Mouse (Mus musculus) retina, postnatal 7 days (tissue): Measurements from ENCODE around the gene Gm20388.

Source experiments
- DNase-seq: peaks from one replicate; pipeline ENCODE4 v3.0.0-alpha.2; 2012; ENCODE audit warnings: low read depth, low spot score

Gm20388 gene

DNA sequence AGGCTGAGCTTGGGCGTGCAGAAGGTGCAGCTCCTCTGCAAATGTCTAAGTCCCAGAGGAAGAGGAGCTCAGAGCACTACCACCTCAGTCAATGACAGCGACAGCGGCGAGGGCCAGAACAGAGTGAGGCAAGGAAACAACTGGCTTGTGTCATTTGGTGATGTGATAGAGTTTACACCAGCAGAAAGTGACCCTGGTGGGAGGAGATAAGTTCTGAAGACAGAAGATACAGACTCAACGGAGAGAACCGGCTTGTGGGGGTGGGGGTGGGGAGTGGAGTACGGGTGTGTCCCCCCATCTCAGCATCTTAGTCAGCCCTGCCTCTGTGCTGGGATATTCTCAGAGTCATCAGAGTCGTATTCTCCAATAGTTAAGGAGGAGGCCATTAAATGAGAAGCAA, 4166.7 kb downstream of the Gm20388 start:
- DNase-seq: no peak

DNA sequence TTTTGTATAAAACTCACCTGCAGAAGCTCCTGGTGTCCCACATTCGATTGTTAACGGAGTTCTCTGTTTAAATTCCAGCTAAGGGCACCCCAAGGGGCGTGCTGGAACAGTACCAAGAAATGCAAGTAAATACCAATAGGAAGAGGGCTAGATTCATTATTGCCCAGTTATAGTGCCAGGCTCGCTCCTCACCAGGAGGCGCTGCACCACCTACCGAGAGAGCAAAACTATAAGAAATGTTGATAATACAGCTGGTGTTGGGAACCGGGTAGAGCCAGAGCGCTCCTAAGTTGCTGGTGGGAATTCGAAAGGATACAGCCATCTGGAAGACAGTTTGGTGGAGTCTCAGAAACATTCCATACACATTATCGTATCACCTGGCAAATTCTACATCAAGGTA, 4167.4 kb downstream of the Gm20388 start:
- DNase-seq: no peak

DNA sequence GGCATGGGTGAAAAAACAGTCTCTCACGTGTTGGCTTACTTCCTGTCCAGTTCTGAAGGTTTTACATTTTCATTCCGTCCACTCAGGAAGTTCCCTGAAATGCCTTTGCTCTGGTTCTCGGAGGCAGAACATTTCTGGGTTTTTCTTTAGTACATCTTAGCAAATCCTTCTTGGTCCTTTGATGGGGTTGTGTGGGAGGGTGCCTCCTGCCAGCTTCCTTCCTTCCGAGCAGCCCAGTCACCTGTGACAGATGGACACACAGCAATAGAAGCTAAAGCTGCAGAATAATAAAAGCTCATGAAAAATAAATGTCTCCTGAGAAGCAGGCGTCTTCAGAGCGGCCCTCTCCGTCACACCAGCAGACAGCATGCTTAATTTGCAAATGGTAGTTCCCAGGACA, 4168.3 kb downstream of the Gm20388 start:
- no peak for DNase-seq

DNA sequence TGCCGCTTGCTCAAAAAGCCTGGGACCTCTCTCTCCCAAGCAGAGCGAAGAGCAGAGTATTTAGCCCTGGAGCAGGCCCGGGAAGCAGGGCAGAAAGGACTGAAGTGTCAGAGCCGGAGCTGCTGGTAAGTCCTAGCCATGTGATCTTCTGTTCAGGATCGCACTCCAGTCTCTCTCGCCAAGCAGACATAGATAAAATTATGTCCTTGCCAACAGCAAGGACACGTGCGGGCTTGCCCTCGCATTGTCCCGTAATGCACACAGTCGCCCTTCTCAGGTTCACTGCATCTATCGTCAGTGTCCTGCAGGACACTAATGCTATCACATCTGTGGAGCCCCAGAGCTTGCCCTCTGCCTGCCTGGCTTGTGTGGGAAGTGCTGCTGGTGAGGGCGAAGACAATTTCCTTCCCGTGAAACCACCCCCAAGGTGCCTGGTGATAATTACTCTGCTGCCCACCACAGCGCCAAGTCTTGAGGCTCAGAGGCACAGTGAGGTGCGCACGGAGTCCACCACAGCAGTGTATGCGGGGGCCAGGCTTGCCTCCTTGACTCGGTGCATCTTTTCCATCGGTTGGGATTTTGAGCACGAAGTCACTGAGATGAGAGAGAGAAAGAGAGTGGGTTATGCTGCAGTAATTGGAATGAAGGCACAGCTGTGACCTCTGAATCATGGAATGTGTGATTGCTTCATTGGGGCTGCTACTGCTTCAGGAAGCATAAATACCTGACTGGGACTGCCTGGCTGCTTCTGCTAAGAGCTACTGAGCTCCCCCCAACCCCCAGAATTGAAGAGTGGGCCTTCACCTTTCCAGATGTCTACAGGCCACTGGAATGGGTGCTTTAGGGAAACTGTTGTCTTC, 4170.1 kb downstream of the Gm20388 start:
- DNase-seq: no peak

DNA sequence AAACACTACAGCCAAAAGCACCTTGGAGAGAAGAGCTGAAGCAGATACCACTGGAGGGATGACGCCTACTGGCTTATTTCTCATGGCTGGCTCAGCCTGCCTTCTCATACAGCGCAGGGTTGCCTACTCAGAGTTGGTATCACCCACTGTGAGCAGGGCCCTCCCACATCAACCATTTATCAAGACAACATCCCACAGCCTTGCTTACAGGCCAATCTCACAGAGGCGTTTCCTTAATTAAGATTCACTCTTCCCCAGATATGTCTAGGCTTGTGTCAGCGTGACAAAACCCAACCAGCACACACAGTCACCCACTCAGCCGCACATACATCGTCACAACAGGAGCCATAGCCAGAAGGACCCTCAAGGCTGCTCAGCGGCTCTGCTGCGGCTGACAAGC, 4172.0 kb downstream of the Gm20388 start:
- no peak for DNase-seq

DNA sequence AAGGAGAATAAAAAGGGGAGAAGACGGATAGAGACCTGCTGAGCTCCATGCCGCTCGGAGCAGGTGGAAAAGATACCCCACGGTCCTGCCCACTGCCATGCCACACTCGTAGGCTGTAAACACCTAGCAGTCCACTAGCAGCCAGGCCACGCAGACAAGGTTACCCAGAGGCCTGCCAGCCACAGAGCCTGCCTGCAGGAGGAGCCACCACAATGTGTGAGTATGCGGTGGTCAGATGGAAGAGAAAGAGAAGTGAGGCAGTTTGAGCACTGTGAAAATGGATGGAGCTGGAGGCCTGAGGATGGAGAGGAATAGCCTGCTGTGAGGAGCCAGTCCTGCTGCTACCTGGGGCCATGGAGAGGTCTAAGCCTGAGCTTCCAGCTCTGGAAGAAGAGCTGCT, 4173.0 kb downstream of the Gm20388 start:
- no peak for DNase-seq

DNA sequence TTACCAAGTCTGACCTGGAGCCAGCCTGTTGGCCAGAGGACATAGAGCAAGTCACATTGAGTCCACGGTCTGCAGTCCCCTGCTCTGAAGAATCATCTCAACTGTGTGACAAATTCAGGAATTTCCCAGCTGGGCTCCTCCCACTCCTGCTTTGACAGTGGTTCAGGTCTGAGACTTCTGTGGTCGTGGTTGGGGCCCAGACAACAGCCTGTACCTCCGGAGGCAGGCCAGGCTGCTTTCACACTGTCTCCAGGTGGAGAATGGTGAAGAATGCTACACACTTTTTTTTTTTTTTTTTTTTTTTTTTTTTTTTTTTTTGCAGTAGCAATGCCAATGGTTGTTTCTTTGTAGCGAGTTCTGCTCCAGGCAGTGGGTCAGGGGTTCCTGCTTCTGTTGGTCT, 4175.0 kb downstream of the Gm20388 start:
- DNase-seq: no peak

DNA sequence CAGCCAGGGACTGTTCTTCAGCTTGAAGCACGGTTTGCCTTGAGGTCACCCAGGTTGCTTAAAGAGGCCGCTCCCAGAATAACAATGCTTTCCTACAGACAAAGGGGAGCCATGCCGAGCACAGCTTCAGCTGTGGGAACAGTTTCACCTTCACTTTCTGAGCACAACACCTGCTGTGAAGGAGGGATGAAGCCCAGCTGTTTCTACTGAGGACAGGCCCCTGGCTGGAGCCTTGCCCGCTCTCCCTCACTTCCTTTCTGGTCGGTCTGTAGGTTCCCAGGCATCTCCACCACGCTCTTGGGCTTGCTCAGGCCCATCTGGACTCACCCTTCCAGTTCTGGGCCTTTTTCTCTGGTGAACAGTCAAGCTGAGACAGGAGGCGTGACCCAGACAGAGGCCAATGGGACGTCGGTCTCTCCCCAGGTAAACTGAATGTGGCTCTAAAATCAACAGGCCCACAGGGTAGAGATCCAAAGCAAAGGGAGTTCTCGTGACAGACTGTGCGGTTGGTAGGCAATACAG, 4177.5 kb downstream of the Gm20388 start:
- no peak for DNase-seq

DNA sequence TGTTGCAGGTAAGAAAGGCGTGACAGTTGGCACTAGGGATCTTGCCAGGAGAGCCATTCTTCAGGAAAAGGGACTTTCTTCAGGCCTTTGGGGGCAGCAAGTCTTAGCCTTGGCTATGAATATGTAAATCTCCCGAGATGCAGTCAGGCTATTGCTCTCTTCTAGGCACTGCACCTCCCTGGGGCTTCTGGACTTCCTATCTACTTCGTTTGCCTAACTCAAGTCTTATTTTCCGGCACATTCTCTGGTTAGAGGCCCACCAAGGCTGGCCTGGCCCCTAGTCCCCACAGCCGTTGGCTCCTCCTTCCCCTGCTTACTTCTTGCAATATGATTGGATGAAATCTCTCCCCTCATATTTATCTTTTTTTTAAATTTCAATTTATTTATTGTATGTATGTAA, 4178.4 kb downstream of the Gm20388 start:
- no peak for DNase-seq

DNA sequence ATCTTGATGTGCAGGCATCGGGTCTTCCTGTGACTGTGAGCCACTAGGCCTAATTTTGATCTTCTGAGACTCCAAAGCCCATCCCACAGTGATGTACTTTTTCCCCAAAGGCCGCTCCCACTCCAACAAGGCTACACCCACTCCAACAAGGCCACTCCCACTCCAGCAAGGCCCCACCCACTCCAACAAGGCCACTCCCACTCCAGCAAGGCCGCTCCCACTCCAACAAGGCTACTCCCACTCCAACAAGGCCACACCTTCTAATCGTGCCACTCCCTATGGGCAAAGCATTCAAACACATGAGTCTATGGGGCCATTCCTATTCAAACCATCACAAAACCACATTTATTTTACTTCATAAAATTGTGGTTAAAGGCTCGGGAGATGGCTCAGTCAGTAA, 4179.8 kb downstream of the Gm20388 start:
- no peak for DNase-seq

DNA sequence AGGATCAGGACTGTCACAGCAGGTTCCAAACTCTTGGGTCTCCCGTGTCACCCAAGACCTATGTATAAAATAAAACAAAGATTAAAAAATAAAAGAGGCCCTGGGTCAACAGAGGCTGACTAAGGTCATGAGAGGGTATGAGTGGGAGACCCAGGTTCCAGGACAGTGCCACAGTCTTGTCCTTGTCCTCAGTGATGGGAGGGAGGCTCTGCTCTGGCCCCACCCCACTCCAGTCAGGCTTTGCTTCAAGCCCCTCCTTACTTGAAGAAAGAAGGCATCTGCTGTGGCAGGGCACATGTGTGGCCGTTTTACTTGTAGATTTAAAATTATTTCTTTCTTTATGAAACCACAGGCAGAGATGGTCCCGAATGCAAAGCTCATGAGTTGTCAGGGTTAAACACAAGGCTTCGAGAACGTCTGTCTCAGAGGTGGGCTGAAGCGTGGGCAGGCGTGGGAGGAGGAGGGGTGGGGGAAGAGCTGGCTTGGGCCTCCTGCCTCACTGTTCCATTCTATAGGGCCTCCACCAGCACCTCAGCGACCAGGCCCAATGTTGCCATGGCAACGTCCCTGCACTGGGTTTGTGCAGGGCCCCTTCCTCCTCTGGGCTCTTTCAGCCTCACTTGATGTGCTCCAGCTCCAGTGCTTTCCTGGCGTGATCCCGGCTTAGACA, 4188.4 kb downstream of the Gm20388 start:
- no peak for DNase-seq

DNA sequence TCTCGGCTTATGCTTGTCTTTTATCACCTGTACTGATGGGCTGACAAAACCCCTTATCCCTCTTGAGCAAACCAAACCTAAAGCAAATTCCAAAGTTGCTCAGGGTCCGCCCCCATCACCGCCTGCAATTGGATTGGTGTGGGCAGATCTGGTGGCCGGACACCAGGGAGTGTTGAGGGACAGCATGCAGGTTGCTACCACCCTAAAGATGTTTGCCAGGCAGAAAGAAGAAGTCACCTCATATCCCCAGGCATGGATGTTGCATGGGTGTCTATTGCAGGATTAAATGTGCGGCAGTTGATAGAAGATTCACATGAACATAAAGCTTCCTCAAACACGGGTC, 4189.0 kb downstream of the Gm20388 start:
- DNase-seq: no peak

DNA sequence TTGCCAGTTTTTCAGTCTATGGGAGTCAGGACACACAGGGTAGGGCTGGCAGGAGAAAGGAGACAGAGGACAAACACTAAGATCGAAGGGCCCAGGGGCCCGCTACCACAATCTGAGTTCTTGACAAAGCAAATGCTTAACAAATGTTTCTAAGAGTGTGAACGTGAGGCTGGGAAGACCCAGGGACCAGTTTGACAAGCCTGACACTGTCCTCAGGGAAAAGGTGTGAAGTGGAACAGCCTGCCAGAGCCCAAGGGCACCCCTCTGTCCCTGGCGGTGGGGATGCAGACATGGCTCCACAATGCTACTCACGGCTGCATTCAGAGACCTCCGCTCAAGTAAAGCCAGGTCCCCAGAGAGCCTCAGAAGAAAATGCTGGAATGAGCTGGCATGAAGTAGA, 4195.2 kb downstream of the Gm20388 start:
- no peak for DNase-seq

DNA sequence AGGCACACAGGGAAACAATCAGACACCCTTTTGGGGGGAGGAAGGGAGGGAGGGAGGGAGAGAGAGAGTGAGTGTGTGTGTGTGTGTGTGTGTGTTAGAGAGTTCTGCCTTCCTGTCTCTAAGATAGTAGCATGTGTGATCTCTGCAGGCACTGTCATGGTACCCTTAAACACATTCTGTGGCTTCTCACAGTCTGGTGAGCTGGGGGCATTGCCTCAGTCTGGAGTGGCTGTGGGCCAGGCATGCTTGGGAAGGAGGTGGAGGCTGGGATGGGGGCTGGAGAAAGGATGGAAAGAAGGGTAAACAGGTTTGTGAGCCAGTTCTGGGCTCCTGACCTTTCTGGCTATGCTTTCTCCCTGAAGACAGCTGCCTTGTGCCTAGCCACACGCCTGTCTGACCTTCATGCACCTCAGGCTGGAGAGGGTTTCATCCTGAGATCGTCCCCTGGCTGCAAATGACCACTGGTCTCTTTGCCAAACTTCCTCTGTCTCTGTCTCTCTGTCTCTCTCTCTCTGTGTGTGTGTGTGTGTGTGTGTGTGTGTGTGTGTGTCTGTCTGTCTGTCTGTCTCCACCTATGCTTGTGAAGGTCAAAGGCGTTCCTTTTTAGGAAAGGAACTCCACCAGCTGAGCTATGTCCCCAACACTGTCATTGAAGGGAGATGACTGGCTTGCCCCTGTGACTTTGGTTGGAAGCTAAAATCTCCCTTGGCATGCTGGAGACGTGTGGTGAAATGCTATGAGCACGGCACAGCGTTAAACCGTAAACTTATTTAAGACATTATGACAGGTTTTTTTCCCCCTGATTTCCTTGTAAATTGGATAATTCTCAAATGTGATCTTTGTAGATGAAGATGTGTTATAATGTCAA, 4195.9 kb downstream of the Gm20388 start:
- DNase-seq: no peak

DNA sequence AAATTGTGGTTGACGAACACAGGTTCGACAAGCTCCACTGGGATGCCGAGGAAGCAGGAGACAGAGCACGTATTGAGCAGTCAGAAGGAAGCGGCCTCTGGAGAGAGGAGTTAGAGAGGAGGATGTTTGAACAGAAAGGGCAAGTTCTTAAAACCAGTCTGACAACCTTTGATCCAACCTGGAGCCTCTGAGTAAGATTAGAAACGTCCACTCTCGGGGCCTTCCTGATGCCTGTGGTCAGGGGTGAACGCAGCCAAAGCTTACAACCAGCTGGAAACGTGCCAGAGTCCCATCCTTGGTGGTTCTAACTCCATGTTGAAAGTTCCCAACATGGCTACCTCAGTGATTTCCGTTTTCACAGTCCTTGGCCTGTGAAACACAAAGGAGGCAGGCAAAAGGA, 4202.5 kb downstream of the Gm20388 start:
- DNase-seq: no peak

DNA sequence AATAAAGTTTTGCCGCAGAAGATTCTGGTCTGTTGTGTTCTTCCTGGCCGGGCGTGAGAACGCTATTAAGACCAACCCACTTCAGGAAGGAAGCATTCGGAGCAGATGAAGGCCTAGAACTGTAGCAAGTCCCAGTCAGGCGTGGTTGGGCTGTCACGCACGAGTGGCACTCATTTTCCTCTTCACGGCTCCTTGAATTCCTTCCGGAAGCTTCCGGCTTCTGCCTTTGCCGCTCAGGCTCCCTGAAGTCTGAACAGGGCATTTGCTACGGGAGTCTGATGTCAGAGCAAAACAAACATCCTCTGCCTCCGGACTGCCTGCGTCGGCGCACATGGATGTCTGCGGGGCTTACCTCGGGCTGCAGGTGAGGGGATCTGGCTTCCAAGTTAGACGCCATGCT, 4214.6 kb downstream of the Gm20388 start:
- DNase-seq: no peak

DNA sequence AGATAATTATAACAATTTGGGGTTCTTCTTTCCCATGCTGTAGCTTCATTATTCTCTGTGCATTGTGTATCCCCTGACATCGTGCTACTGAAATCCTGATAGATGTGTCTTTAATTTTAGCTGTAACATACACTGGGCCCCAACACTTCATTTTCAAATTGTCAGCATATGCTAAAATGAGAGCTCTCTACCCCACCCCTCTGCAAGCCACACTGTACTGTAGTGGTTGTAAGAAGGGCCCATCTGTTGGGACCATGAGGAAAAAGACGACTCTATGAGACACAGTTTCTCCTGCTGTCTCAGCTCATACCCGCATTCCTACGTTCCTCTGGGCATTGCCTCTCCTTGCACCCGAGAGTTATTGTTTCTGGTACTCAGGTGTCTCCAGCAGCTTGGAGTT, 4226.6 kb downstream of the Gm20388 start:
- DNase-seq: no peak

DNA sequence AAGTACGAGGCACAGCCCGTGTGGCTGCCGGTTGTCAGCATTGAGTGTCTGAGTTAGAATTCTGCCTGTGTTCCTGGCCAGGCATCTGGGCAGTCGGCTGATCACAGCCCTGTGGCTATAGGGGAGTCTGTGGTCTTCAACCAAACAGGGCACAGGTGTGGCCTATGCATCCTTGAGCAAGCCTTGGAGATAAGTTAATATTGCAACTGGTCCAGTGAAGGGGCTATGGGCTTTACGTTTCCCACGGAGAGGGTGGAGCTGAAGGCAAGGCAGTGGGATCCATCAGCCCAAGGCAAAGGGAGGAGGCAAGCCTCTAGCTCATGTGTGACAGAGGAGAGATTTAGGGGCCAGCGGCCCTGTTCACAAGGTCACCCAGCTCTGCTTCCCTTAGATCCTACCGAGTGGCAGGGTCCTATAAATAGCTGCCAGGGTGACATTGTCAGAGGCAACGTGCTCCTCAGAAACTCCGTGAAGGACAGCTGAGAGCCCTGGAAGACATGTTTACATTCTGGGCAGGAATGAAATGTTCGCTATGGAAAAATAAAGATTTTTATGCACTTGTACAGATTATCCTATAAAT, 4229.7 kb downstream of the Gm20388 start:
- no peak for DNase-seq

DNA sequence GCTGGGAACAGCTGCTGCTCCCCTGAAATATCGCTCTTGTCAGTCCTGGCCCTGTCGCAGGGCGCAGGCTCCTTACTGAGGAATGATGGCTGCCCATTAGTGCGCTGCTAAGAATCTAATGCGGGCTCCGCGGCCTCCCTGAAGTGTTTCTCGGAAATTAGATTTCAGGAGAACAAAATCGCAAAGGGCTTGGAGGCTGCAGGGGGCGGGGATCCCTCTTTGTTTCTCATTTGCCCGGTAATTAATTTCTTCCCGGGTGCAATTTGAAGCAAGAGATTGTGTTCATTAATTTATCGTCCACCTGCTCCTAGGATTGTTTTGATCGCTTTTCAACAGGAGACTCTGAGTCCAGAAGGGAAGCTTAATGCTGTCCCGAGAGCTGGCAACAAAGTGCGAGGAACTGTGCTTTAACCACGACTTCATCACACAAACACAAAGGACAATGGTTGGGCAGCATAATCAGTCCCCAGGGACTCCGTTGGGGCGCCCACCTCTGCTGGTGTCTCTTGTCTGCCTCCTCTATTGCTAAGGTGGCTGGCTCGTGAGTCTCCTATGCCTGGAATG, 4230.3 kb downstream of the Gm20388 start:
- no peak for DNase-seq

DNA sequence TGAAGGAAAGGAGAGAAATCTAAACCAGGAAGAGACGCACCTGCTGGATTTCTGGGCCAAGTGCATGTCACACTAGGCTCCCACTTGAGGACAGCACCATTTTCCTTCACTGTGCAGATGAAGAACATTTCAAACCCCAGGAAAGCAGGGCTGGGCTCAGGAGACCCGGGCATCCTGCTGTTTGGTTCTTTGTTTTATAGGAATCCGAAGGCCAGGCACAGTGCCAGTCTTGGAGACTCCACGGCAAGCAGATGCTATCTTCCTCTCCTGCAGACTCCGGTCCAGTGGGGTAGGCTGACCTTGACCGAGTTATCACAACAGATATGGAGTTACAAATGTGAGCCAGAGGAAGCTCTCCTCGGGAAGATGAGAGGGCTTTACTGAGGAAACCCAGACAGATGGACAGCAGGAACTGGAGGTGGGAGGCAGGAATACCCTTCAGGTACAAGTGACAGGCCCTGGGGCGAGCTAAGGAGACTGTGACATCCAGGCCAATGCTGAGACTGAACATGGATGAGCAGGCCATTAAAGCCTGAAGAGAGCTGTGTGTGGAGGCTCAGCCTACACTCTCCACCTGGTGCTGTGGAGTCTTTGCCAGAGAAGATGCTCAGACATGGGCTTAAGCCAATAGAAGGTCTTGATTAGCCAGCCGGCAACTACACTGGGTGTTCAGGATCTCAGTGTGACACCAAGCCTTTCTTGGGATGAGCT, 4231.2 kb downstream of the Gm20388 start:
- no peak for DNase-seq

DNA sequence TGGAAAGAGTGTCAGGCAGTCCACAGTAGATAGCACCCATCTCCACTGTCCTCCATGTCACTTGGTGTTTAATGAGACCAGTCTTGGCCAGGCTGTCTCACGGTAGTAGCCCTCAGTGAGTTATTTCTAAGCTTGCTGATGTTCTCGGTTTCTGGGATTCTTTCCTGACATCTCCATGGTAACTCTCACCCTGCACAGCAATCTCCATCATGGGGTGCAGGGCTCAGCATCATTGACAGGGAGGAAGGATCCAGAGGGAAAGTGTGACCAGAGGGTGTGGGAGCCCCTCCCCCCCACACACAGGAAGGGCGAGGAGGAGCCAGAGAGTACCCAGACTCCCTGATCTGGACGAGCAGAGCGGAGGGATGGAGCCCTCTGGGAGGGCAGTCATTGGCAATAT, 4232.4 kb downstream of the Gm20388 start:
- DNase-seq: no peak
